Mouse (Mus musculus): ENCODE data around the gene Adam19. TPM values are rescaled to one million over a fixed set of nuclear protein-coding genes. Genes with fewer than 3 reads are reported as not detected.

Adam19 gene
- total RNA-seq (2017), result 0.14 TPM in 1 of 2 replicates, not detected in the other

GRCm38 (mm10) chr11:46055896-46056769 is at the start of gene Adam19:
Gene Adam19, plus strand, starts transcription at chr11:46055992.
- peak; percentile 36; the same call in 1 of the 2 replicates for ATAC-seq (replicated peaks; ENCODE audit: low read depth, poor library complexity, severe bottlenecking)

- peak; percentile 81 for ATAC-seq (replicated peaks; ENCODE audit: low read depth, poor library complexity, severe bottlenecking)
Measured at GRCm38 (mm10) chr11:46016061-46016460, 39.7 kb upstream of the Adam19 start.

- no peak for ATAC-seq (replicated peaks; ENCODE audit: low read depth, poor library complexity, severe bottlenecking)
Measured at GRCm38 (mm10) chr11:46020246-46020645, 35.5 kb upstream of the Adam19 start.

GRCm38 (mm10) chr11:46021850-46022249 is 33.9 kb upstream of the Adam19 start:
- ATAC-seq (replicated peaks; ENCODE audit: low read depth, poor library complexity, severe bottlenecking), result no peak

GRCm38 (mm10) chr11:46022983-46023382 is 32.8 kb upstream of the Adam19 start:
- ATAC-seq (replicated peaks; ENCODE audit: low read depth, poor library complexity, severe bottlenecking), result no peak

- no peak for ATAC-seq (replicated peaks; ENCODE audit: low read depth, poor library complexity, severe bottlenecking)
Measured at GRCm38 (mm10) chr11:46025962-46026392, 29.8 kb upstream of the Adam19 start.

GRCm38 (mm10) chr11:46027952-46028814 is 27.6 kb upstream of the Adam19 start:
- no peak for ATAC-seq (replicated peaks; ENCODE audit: low read depth, poor library complexity, severe bottlenecking)

GRCm38 (mm10) chr11:46029485-46029884 is 26.3 kb upstream of the Adam19 start:
- no peak for ATAC-seq (replicated peaks; ENCODE audit: low read depth, poor library complexity, severe bottlenecking)

- ATAC-seq (replicated peaks; ENCODE audit: low read depth, poor library complexity, severe bottlenecking), result no peak
Measured at GRCm38 (mm10) chr11:46030026-46030425, 25.8 kb upstream of the Adam19 start.

- no peak for ATAC-seq (replicated peaks; ENCODE audit: low read depth, poor library complexity, severe bottlenecking)
Measured at GRCm38 (mm10) chr11:46031470-46031869, 24.3 kb upstream of the Adam19 start.

- ATAC-seq (replicated peaks; ENCODE audit: low read depth, poor library complexity, severe bottlenecking), result no peak
Measured at GRCm38 (mm10) chr11:46032956-46033355, 22.8 kb upstream of the Adam19 start.

GRCm38 (mm10) chr11:46036374-46036773 is 19.4 kb upstream of the Adam19 start:
- no peak for ATAC-seq (replicated peaks; ENCODE audit: low read depth, poor library complexity, severe bottlenecking)

GRCm38 (mm10) chr11:46038901-46039300 is 16.9 kb upstream of the Adam19 start:
- ATAC-seq (replicated peaks; ENCODE audit: low read depth, poor library complexity, severe bottlenecking), result no peak

GRCm38 (mm10) chr11:46039335-46039734 is 16.5 kb upstream of the Adam19 start:
- no peak for ATAC-seq (replicated peaks; ENCODE audit: low read depth, poor library complexity, severe bottlenecking)

GRCm38 (mm10) chr11:46040841-46041556 is 14.8 kb upstream of the Adam19 start:
- ATAC-seq (replicated peaks; ENCODE audit: low read depth, poor library complexity, severe bottlenecking), result no peak

GRCm38 (mm10) chr11:46041607-46042267 is 14.1 kb upstream of the Adam19 start:
- ATAC-seq (replicated peaks; ENCODE audit: low read depth, poor library complexity, severe bottlenecking), result no peak

- no peak for ATAC-seq (replicated peaks; ENCODE audit: low read depth, poor library complexity, severe bottlenecking)
Measured at GRCm38 (mm10) chr11:46044781-46045180, 11.0 kb upstream of the Adam19 start.

- no peak for ATAC-seq (replicated peaks; ENCODE audit: low read depth, poor library complexity, severe bottlenecking)
Measured at GRCm38 (mm10) chr11:46047264-46047663, 8.5 kb upstream of the Adam19 start.

GRCm38 (mm10) chr11:46052105-46052659 is 3.6 kb upstream of the Adam19 start, which contains the start of gene Gm12166:
Gene Gm12166, minus strand, starts transcription at chr11:46052321.
- peak; percentile 56 for ATAC-seq (replicated peaks; ENCODE audit: low read depth, poor library complexity, severe bottlenecking)
